Mouse (Mus musculus): ENCODE results near the gene Tekt1. TPM values are rescaled to one million over a fixed set of nuclear protein-coding genes. Genes with fewer than 3 reads are reported as not detected.
"Not testable (repeated sequence)": the region's sequence is repeated elsewhere in the genome, so short reads cannot be mapped to it uniquely, and the experiment has no call there.

Gene Tekt1
- total RNA-seq, 1 experiment from 2014 or later: 0.18 TPM

GRCm38 (mm10) chr11:72344486-72344885 lies 17.8 kb downstream of the Tekt1 start:
- no peak for ATAC-seq (replicated peaks; ENCODE audit: low read depth, poor library complexity, severe bottlenecking)

GRCm38 (mm10) chr11:72343904-72344303 lies 18.3 kb downstream of the Tekt1 start:
- ATAC-seq (replicated peaks; ENCODE audit: low read depth, poor library complexity, severe bottlenecking): peak; percentile 50; the same call in 1 of the 2 replicates

- ATAC-seq (replicated peaks; ENCODE audit: low read depth, poor library complexity, severe bottlenecking): not testable (repeated sequence)
Measured at GRCm38 (mm10) chr11:72343238-72343625, 19.0 kb downstream of the Tekt1 start.

GRCm38 (mm10) chr11:72342549-72343237 lies 19.5 kb downstream of the Tekt1 start:
- peak; percentile 89 for ATAC-seq (replicated peaks; ENCODE audit: low read depth, poor library complexity, severe bottlenecking)

- no peak for ATAC-seq (replicated peaks; ENCODE audit: low read depth, poor library complexity, severe bottlenecking)
Measured at GRCm38 (mm10) chr11:72339716-72340115, 22.5 kb downstream of the Tekt1 start.

- ATAC-seq (replicated peaks; ENCODE audit: low read depth, poor library complexity, severe bottlenecking): no peak
Measured at GRCm38 (mm10) chr11:72338437-72338871, 23.8 kb downstream of the Tekt1 start.

GRCm38 (mm10) chr11:72336726-72337125 lies 25.5 kb downstream of the Tekt1 start:
- no peak for ATAC-seq (replicated peaks; ENCODE audit: low read depth, poor library complexity, severe bottlenecking)

GRCm38 (mm10) chr11:72334653-72335052 lies 27.6 kb downstream of the Tekt1 start:
- no peak for ATAC-seq (replicated peaks; ENCODE audit: low read depth, poor library complexity, severe bottlenecking)

- no peak for ATAC-seq (replicated peaks; ENCODE audit: low read depth, poor library complexity, severe bottlenecking)
Measured at GRCm38 (mm10) chr11:72332951-72333667, 29.1 kb downstream of the Tekt1 start.

- peak; percentile 52; the same call in 1 of the 2 replicates for ATAC-seq (replicated peaks; ENCODE audit: low read depth, poor library complexity, severe bottlenecking)
Measured at GRCm38 (mm10) chr11:72325701-72326100, 36.5 kb downstream of the Tekt1 start.

GRCm38 (mm10) chr11:72324431-72324830 lies 37.8 kb downstream of the Tekt1 start:
- no peak for ATAC-seq (replicated peaks; ENCODE audit: low read depth, poor library complexity, severe bottlenecking)

GRCm38 (mm10) chr11:72318026-72318425 lies 44.2 kb downstream of the Tekt1 start:
- no peak for ATAC-seq (replicated peaks; ENCODE audit: low read depth, poor library complexity, severe bottlenecking)

GRCm38 (mm10) chr11:72314151-72314895 lies 47.9 kb downstream of the Tekt1 start, which contains the start of gene Fbxo39:
Gene Fbxo39 (plus strand): TSS chr11:72314444.
- peak; percentile 26; the same call in 1 of the 2 replicates for ATAC-seq (replicated peaks; ENCODE audit: low read depth, poor library complexity, severe bottlenecking)

- ATAC-seq (replicated peaks; ENCODE audit: low read depth, poor library complexity, severe bottlenecking): no peak
Measured at GRCm38 (mm10) chr11:72311355-72312001, 50.8 kb downstream of the Tekt1 start.

GRCm38 (mm10) chr11:72310491-72310890 lies 51.8 kb downstream of the Tekt1 start:
- no peak for ATAC-seq (replicated peaks; ENCODE audit: low read depth, poor library complexity, severe bottlenecking)

- ATAC-seq (replicated peaks; ENCODE audit: low read depth, poor library complexity, severe bottlenecking): peak; percentile 32; the same call in 1 of the 2 replicates
Measured at GRCm38 (mm10) chr11:72308982-72309381, 53.3 kb downstream of the Tekt1 start.

- no peak for ATAC-seq (replicated peaks; ENCODE audit: low read depth, poor library complexity, severe bottlenecking)
Measured at GRCm38 (mm10) chr11:72307461-72307860, 54.8 kb downstream of the Tekt1 start.

- no peak for ATAC-seq (replicated peaks; ENCODE audit: low read depth, poor library complexity, severe bottlenecking)
Measured at GRCm38 (mm10) chr11:72302230-72302629, 60.0 kb downstream of the Tekt1 start.

GRCm38 (mm10) chr11:72301334-72301733 lies 60.9 kb downstream of the Tekt1 start, which contains the start of gene Xaf1:
Gene Xaf1 (plus strand): TSS chr11:72301629.
- peak; percentile 93 for ATAC-seq (replicated peaks; ENCODE audit: low read depth, poor library complexity, severe bottlenecking)
